Mouse (Mus musculus) heart, embryonic 16.5 days (tissue): ENCODE data around the gene Celf1. TPM values are rescaled to one million over a fixed set of nuclear protein-coding genes. Genes with fewer than 3 reads are reported as not detected.
"Not testable (repeated sequence)": the region's sequence is repeated elsewhere in the genome, so short reads cannot be mapped to it uniquely, and the experiment has no call there.

Experiments used
- ATAC-seq: fragments of 200-750 bp; cut with Nextera tagmentation; replicated peaks from 2 replicates; pipeline ENCODE4 v1.8.0; 2017; ENCODE audit warnings: moderate number of reproducible peaks; ENCODE audit not compliant: insufficient read depth, low FRiP score; ENCODE audit errors: extremely low read depth
- H3K27ac ChIP-seq: fragments of 300-500 bp; sonication (generic); 2 replicates; pipeline ENCODE4 v1.5.1; 2014; ENCODE audit warnings: mild to moderate bottlenecking, low read length, control low read depth, moderate library complexity
- H3K27me3 ChIP-seq: fragments of 300-500 bp; sonication (generic); 2 replicates; pipeline ENCODE4 v1.6.1; 2014; ENCODE audit warnings: low read length, mixed read lengths; ENCODE audit not compliant: control insufficient read depth, insufficient read depth
- H3K36me3 ChIP-seq: fragments of 300-500 bp; sonication (generic); 2 replicates; pipeline ENCODE4 v1.6.1; 2014; ENCODE audit not compliant: control insufficient read depth, insufficient read depth
- H3K4me1 ChIP-seq: fragments of 300-500 bp; sonication (generic); 2 replicates; pipeline ENCODE4 v1.6.1; 2014; ENCODE audit warnings: low read length, mixed read lengths; ENCODE audit not compliant: control insufficient read depth, insufficient read depth
- H3K4me2 ChIP-seq: fragments of 300-500 bp; sonication (generic); 2 replicates; pipeline ENCODE4 v1.6.1; 2014; ENCODE audit warnings: low read depth, mild to moderate bottlenecking, control low read depth, low read length
- H3K4me3 ChIP-seq: fragments of 300-500 bp; sonication (generic); 2 replicates; pipeline ENCODE4 v1.5.1; 2014; ENCODE audit warnings: mild to moderate bottlenecking, control low read depth, low read length
- H3K9ac ChIP-seq: fragments of 300-500 bp; sonication (generic); 2 replicates; pipeline ENCODE4 v1.6.1; 2014; ENCODE audit warnings: low read length, control low read depth
- H3K9me3 ChIP-seq: fragments of 300-500 bp; sonication (generic); replicated peaks from 2 replicates; pipeline ENCODE4 v1.6.1; 2016; ENCODE audit warnings: low read length; ENCODE audit not compliant: control insufficient read depth
- WGBS: fragments of 180-500 bp; shearing (Covaris S2); extraction: QIAGEN DNeasy Blood & Tissue Kit; methylation state at CpG from one replicate; pipeline ENCODE4 v1.1.7; 2014; 5-methylcytosine and 5-hydroxymethylcytosine counted together
- polyA plus RNA-seq: library from polyadenylated mRNA; unstranded; fragments of >200 nt; fragmentation: Nextera tagmentation; extraction: Ambion mirVana; gene quantifications from 2 replicates; pipeline ENCODE4 v1.2.1, GENCODE M21; 2015

The Celf1 gene
- polyA plus RNA-seq, 1 experiment from 2014 or later = 100 TPM

GRCm38 (mm10) chr2:91042651-91043398, 102.6 kb downstream of the Celf1 start:
- H3K4me1 ChIP-seq = no peaks in the 10 kb centered on the region
- H3K9ac ChIP-seq = no peak overlapping the region
- WGBS = 63% methylated on average over 20 of the region's 21 CpGs
- no peak overlapping the region for H3K4me3 ChIP-seq
- H3K9me3 ChIP-seq = no peaks in the 10 kb centered on the region; the same call in 1 of the 2 replicates
- no peaks in the 10 kb centered on the region for H3K27me3 ChIP-seq
- ATAC-seq = peak; percentile 25; the same call in 1 of the 2 replicates
- no peak overlapping the region for H3K4me2 ChIP-seq
- no peak overlapping the region for H3K27ac ChIP-seq
- H3K36me3 ChIP-seq = peaks cover 3% of the 10 kb centered on the region; the same call in 1 of the 2 replicates

- Histone ChIP-seq H3K36me3 (peaks cover 2% of the 10 kb centered on the region; the same call in 1 of the 2 replicates), H3K9ac (no peak overlapping the region), H3K4me2 (no peak overlapping the region), H3K27me3 (no peaks in the 10 kb centered on the region), H3K9me3 (no peaks in the 10 kb centered on the region; the same call in 1 of the 2 replicates), H3K4me1 (no peaks in the 10 kb centered on the region), H3K4me3 (no peak overlapping the region), H3K27ac (no peak overlapping the region)
- WGBS = 62% methylated on average over 13 of the region's 13 CpGs
- no peak for ATAC-seq
These were observed 104.5 kb downstream of the Celf1 start for GRCm38 (mm10) chr2:91044727-91045126.

DNA sequence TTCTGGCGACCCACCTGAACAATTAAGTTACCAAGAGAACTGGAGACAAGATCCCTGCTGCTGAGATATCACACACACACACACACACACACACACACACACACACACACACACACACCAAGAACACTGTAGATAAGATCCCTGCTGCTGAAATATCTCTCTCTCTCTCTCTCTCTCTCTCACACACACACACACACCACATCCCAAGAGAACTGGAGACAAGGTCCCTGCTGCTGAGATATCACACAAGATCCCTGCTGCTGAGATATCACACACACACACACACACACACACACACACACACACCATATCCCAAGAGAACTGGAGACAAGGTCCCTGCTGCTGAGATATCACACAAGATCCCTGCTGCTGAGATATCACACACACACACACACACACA, 105.6 kb downstream of the Celf1 start:
- H3K4me2 ChIP-seq, H3K9me3 ChIP-seq, H3K36me3 ChIP-seq, H3K27me3 ChIP-seq, H3K4me1 ChIP-seq, H3K4me3 ChIP-seq, H3K27ac ChIP-seq, H3K9ac ChIP-seq, ATAC-seq: not testable (repeated sequence)
- WGBS = 74% methylated on average over 1 of the region's 1 CpGs

- no peak overlapping the region for H3K4me2 ChIP-seq
- H3K36me3 ChIP-seq = no peaks in the 10 kb centered on the region
- no peak overlapping the region for H3K9ac ChIP-seq
- WGBS = 80% methylated on average over 9 of the region's 9 CpGs
- no peak overlapping the region for H3K4me3 ChIP-seq
- H3K4me1 ChIP-seq = no peaks in the 10 kb centered on the region
- no peak overlapping the region for H3K27ac ChIP-seq
- H3K9me3 ChIP-seq = no peaks in the 10 kb centered on the region
- ATAC-seq = no peak
- no peaks in the 10 kb centered on the region for H3K27me3 ChIP-seq
These were observed 107.2 kb downstream of the Celf1 start for GRCm38 (mm10) chr2:91047359-91047758.

DNA sequence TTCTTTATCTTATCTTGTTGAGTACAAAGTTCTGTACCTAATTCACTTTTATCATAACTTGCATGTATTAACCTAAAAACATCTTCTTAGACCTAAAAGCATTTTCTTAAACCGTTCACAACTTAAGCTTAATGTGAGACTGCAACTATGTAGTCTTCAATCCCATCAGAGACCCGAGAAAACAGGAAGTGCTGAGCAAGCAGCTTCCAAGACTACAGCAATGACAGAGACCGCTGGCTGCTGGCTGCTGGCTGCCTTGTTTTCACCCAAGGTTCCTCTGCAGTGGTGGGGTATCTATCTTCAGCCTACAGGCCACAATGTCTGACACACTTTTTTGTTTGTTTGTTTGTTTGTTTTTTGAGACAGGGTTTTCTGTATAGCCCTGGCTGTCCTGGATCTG, 111.7 kb downstream of the Celf1 start:
- no peak for ATAC-seq
- WGBS = 65% methylated on average over 3 of the region's 3 CpGs
- H3K4me2 ChIP-seq = no peak overlapping the region
- H3K27ac ChIP-seq = no peak overlapping the region
- H3K4me1 ChIP-seq = peaks cover 6% of the 10 kb centered on the region
- no peak overlapping the region for H3K4me3 ChIP-seq
- peaks cover 15% of the 10 kb centered on the region for H3K36me3 ChIP-seq
- no peaks in the 10 kb centered on the region for H3K9me3 ChIP-seq
- no peak overlapping the region for H3K9ac ChIP-seq
- H3K27me3 ChIP-seq = no peaks in the 10 kb centered on the region

- peaks cover 22% of the 10 kb centered on the region for H3K36me3 ChIP-seq
- no peak overlapping the region for H3K4me3 ChIP-seq
- no peak overlapping the region for H3K27ac ChIP-seq
- WGBS = 46% methylated on average over 2 of the region's 2 CpGs
- no peak overlapping the region for H3K9ac ChIP-seq
- H3K9me3 ChIP-seq = no peaks in the 10 kb centered on the region
- H3K4me1 ChIP-seq = peaks cover 6% of the 10 kb centered on the region
- H3K27me3 ChIP-seq = no peaks in the 10 kb centered on the region
- no peak overlapping the region for H3K4me2 ChIP-seq
- no peak for ATAC-seq
These were observed 112.6 kb downstream of the Celf1 start for GRCm38 (mm10) chr2:91052752-91053151.

DNA sequence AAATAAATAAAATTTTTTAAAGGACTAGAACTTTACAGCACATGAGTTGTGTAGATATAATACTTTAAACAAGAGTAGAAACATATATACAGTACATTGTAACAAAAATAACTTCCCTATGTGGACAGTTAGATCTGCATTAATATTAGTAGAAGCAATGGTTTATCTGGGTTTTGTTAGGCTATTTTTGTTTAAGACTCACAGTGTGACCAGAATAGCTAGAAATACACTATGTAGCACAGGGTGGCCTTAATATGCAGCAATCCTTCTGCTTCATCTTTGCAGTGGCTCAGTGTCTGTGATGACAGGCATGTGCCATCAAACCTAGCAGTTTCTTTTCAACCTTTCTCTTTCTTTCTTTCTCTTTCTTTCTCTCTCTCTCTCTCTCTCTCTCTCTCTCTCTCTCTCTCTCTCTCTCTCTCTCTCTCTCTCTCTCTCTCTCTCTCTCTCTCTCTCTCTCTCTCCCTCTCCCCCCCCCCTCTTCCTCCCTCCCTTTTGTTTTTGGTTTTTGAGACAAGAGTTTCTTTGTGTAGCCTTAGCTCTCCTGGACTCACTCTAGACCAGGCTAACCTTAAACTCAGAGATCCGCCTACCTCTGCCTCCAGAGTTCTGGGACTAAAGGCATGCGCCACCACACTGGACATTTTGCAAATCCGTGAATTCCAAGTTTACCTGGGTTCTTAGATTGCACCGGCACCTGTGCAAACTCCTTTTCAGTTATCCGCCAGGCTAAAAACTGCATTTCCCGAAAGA, 113.2 kb downstream of the Celf1 start:
- peak overlapping the region; percentile 52 for H3K4me2 ChIP-seq
- no peaks in the 10 kb centered on the region for H3K27me3 ChIP-seq
- peak overlapping the region; percentile 90 for H3K9ac ChIP-seq
- ATAC-seq = peak; percentile 30
- H3K9me3 ChIP-seq = no peaks in the 10 kb centered on the region
- H3K27ac ChIP-seq = no peak overlapping the region
- WGBS = 2% methylated on average over 6 of the region's 6 CpGs
- H3K4me1 ChIP-seq = peaks cover 6% of the 10 kb centered on the region
- peak overlapping the region; percentile 95 for H3K4me3 ChIP-seq
- peaks cover 26% of the 10 kb centered on the region for H3K36me3 ChIP-seq

GRCm38 (mm10) chr2:91053934-91054382, 113.8 kb downstream of the Celf1 start, which contains the start of gene Psmc3:
Gene Psmc3, plus strand, starts transcription at chr2:91054009.
- H3K36me3 ChIP-seq = peaks cover 32% of the 10 kb centered on the region
- peak; percentile 97 for ATAC-seq

DNA sequence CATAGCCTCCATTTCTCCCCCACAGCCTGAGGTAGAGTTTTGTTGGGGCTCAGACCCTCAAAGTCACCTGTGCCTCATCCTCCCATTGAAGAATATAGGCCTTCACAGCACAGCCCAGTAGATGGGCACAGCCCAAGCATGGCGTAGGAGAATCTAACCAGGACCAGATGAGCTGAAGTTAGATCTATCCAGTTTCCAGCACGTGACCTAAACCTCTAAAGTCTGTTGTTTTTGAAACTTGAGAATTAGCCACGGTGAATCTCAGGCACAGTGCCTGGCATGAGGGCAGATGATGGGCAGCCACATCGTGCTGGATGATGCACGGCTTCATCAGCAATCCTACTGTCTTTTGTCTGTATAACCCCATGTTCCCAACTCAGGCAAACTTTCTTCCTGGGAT, 118.3 kb downstream of the Celf1 start:
- H3K27me3 ChIP-seq = no peaks in the 10 kb centered on the region
- H3K4me3 ChIP-seq = no peak overlapping the region
- no peak overlapping the region for H3K9ac ChIP-seq
- H3K4me2 ChIP-seq = no peak overlapping the region
- no peaks in the 10 kb centered on the region for H3K9me3 ChIP-seq
- WGBS = 89% methylated on average over 5 of the region's 5 CpGs
- H3K36me3 ChIP-seq = peaks cover 51% of the 10 kb centered on the region
- no peak overlapping the region for H3K27ac ChIP-seq
- ATAC-seq = no peak
- H3K4me1 ChIP-seq = peaks cover 33% of the 10 kb centered on the region

More at GRCm38 (mm10) chr2:91053934-91054382, 113.8 kb downstream of the Celf1 start, which contains the start of gene Psmc3:
- Histone ChIP-seq H3K4me3 (peak within 1 kb of the TSS; percentile 95), H3K4me1 (peaks cover 6% of the 10 kb centered on the region), H3K9ac (peak within 1 kb of the TSS; percentile 90), H3K27ac (peak within 1 kb of the TSS; percentile 88), H3K4me2 (peak within 1 kb of the TSS; percentile 96), H3K9me3 (no peaks in the 10 kb centered on the region), H3K27me3 (no peaks in the 10 kb centered on the region)
- under 1% methylated on average over 40 of the region's 40 CpGs for WGBS
